Mouse (Mus musculus): ENCODE measurements around the gene Gm5475. TPM values are rescaled to one million over a fixed set of nuclear protein-coding genes. Genes with fewer than 3 reads are reported as not detected.
A peak's percentile ranks its signal among the peaks of the same experiment; 100 is the strongest.

Gm5475 gene
- total and polyA plus RNA-seq, 3 experiments = not detected

- TF ChIP-seq TBP (conservative IDR thresholded peaks at IDR 0.05; ENCODE audit: low read depth, low read length) (no peak), CHD2 (IDR thresholded peaks at IDR 0.05; ENCODE audit: low read length) (no peak)
These were observed 33.6 kb upstream of the Gm5475 start (continued) for GRCm38 (mm10) chr15:100388224-100388835.

GRCm38 (mm10) chr15:100388886-100389285, 33.1 kb upstream of the Gm5475 start:
- Histone ChIP-seq H3K4me2 (ENCODE audit: insufficient read depth, low read depth, poor library complexity, severe bottlenecking) (no peak overlapping the region), H3K4me1 (ENCODE audit: control insufficient read depth in 1 of 2, insufficient read depth in 2 of 2) (peaks cover 16 to 28% of the 10 kb centered on the region in 2 experiments), H3K27me3 (replicated peaks) (no peaks in the 10 kb centered on the region), H3K27ac (ENCODE audit: insufficient read depth, low read depth) (no peak overlapping the region), H3K9me3 (replicated peaks; ENCODE audit: low read length) (no peaks in the 10 kb centered on the region), H3K4me3 (replicated peaks in 1 of 3; ENCODE audit: low read depth in 2 of 3, low read length in 2 of 3, poor library complexity in 1 of 3) (no peak overlapping the region), H3K36me3 (replicated peaks in 1 of 2; ENCODE audit: control insufficient read depth in 1 of 2, insufficient read depth in 1 of 2, low read length in 1 of 2) (peaks cover 0 to 16% of the 10 kb centered on the region in 2 experiments), H3K9ac (ENCODE audit: insufficient read depth, low read depth) (no peak overlapping the region), H3K79me2 (replicated peaks; ENCODE audit: control insufficient read depth, extremely low read depth, insufficient read depth, poor library complexity, severe bottlenecking) (no peaks in the 10 kb centered on the region)
- TF ChIP-seq ETS1 (conservative IDR thresholded peaks at IDR 0.05; ENCODE audit: low read depth, low read length) (no peak), MAFK (IDR thresholded peaks at IDR 0.05; ENCODE audit: insufficient replicate concordance, low read length) (0 out of 2 replicates have a peak, but pooled peaks have one; percentile 37), MAX (IDR thresholded peaks at IDR 0.05; ENCODE audit: low read length) (no peak)
- peak; percentile 20 for DNase-seq (ENCODE audit: extremely low read depth)
- in situ Hi-C loops (cut with MboI; ENCODE audit: low pct_ligation_motif_present, low pct_unique_long_range_greater_than_20kb, low sequenced_read_pairs) (no loop called here), dilution Hi-C loops (cut with MboI; ENCODE audit: extremely low pct_ligation_motif_present, extremely low pct_unique_long_range_greater_than_20kb, low sequenced_read_pairs) (no loop called here)

- H3K4me3 ChIP-seq (replicated peaks in 1 of 3; ENCODE audit: low read depth in 2 of 3, low read length in 2 of 3, poor library complexity in 1 of 3) = no peak overlapping the region
- no peak overlapping the region for H3K9ac ChIP-seq (ENCODE audit: insufficient read depth, low read depth)
- H3K27ac ChIP-seq (ENCODE audit: insufficient read depth, low read depth) = no peak overlapping the region
- H3K27me3 ChIP-seq (replicated peaks) = no peaks in the 10 kb centered on the region
- peaks cover 4 to 37% of the 10 kb centered on the region in 2 experiments for H3K36me3 ChIP-seq (replicated peaks in 1 of 2; ENCODE audit: control insufficient read depth in 1 of 2, insufficient read depth in 1 of 2, low read length in 1 of 2)
- H3K9me3 ChIP-seq (replicated peaks; ENCODE audit: low read length) = no peaks in the 10 kb centered on the region
- no peak overlapping the region for H3K4me2 ChIP-seq (ENCODE audit: insufficient read depth, low read depth, poor library complexity, severe bottlenecking)
- no peak for DNase-seq (ENCODE audit: extremely low read depth)
- H3K79me2 ChIP-seq (replicated peaks; ENCODE audit: control insufficient read depth, extremely low read depth, insufficient read depth, poor library complexity, severe bottlenecking) = no peaks in the 10 kb centered on the region
- in situ Hi-C loops (cut with MboI; ENCODE audit: low pct_ligation_motif_present, low pct_unique_long_range_greater_than_20kb, low sequenced_read_pairs) = no loop called here
- TF ChIP-seq MEF2A (IDR thresholded peaks at IDR 0.05; ENCODE audit: borderline replicate concordance, low read depth, low read length) = no peak
- TF ChIP-seq RCOR1 (conservative IDR thresholded peaks at IDR 0.05; ENCODE audit: low read depth, low read length) = no peak
- no peak for TF ChIP-seq USF2 (conservative IDR thresholded peaks at IDR 0.05; ENCODE audit: low read depth, low read length)
- TF ChIP-seq POLR2AphosphoS2 (IDR thresholded peaks at IDR 0.05; ENCODE audit: low read depth, low read length) = no peak
- TF ChIP-seq MAX (IDR thresholded peaks at IDR 0.05; ENCODE audit: low read length) = no peak
- TF ChIP-seq ZNF384 (IDR thresholded peaks at IDR 0.05; ENCODE audit: low read depth, low read length) = no peak
- no peak for TF ChIP-seq KAT2A (IDR thresholded peaks at IDR 0.05; ENCODE audit: insufficient replicate concordance, low read length)
- no peak for TF ChIP-seq BHLHE40 (IDR thresholded peaks at IDR 0.05; ENCODE audit: low read depth, low read length)
- no peak for TF ChIP-seq MYC (IDR thresholded peaks at IDR 0.05; ENCODE audit: low read depth, low read length)
- no peak for TF ChIP-seq PAX5 (IDR thresholded peaks at IDR 0.05; ENCODE audit: low read length)
- no peak for TF ChIP-seq ELF1 (IDR thresholded peaks at IDR 0.05; ENCODE audit: low read depth, low read length)
- no peak for TF ChIP-seq NELFE (IDR thresholded peaks at IDR 0.05; ENCODE audit: low read depth, low read length)
- dilution Hi-C loops (cut with MboI; ENCODE audit: extremely low pct_ligation_motif_present, extremely low pct_unique_long_range_greater_than_20kb, low sequenced_read_pairs) = no loop called here
- H3K4me1 ChIP-seq (ENCODE audit: control insufficient read depth in 1 of 2, insufficient read depth in 2 of 2) = peaks cover 16 to 28% of the 10 kb centered on the region in 2 experiments
These were observed 30.9 kb upstream of the Gm5475 start for GRCm38 (mm10) chr15:100391066-100391465.
